Mouse (Mus musculus) hindbrain, embryonic 13.5 days (tissue): ENCODE data around the gene Epo. TPM values are rescaled to one million over a fixed set of nuclear protein-coding genes. Genes with fewer than 3 reads are reported as not detected.

Experiments used
- ATAC-seq: fragments of 200-750 bp; cut with Nextera tagmentation; 2 replicates; pipeline ENCODE4 v1.8.0; 2017; ENCODE audit warnings: moderate TSS enrichment; ENCODE audit not compliant: low FRiP score
- H3K27ac ChIP-seq: fragments of 300-500 bp; sonication (generic); 2 replicates; pipeline ENCODE4 v1.5.1; 2015; ENCODE audit warnings: inconsistent platforms, mild to moderate bottlenecking, moderate library complexity
- H3K27me3 ChIP-seq: fragments of 300-500 bp; sonication (generic); 2 replicates; pipeline ENCODE4 v1.6.1; 2015; ENCODE audit warnings: mild to moderate bottlenecking, inconsistent platforms
- H3K36me3 ChIP-seq: fragments of 300-500 bp; sonication (generic); 2 replicates; pipeline ENCODE4 v1.6.1; 2015; ENCODE audit warnings: mild to moderate bottlenecking, inconsistent platforms
- H3K4me1 ChIP-seq: fragments of 300-500 bp; sonication (generic); replicated peaks from 2 replicates; pipeline ENCODE4 v1.6.1; 2015; ENCODE audit warnings: inconsistent platforms
- H3K4me2 ChIP-seq: fragments of 300-500 bp; sonication (generic); 2 replicates; pipeline ENCODE4 v1.6.1; 2015; ENCODE audit warnings: inconsistent platforms, mild to moderate bottlenecking, moderate library complexity
- H3K4me3 ChIP-seq: fragments of 300-500 bp; sonication (generic); 2 replicates; pipeline ENCODE4 v1.5.1; 2015; ENCODE audit warnings: mild to moderate bottlenecking, inconsistent platforms
- H3K9ac ChIP-seq: fragments of 300-500 bp; sonication (generic); 2 replicates; pipeline ENCODE4 v1.6.1; 2015; ENCODE audit warnings: mild to moderate bottlenecking, inconsistent platforms
- H3K9me3 ChIP-seq: fragments of 300-500 bp; sonication (generic); 2 replicates; pipeline ENCODE4 v1.6.1; 2016; ENCODE audit warnings: inconsistent platforms
- WGBS: fragments of 180-500 bp; shearing (Covaris S2); methylation state at CpG from one replicate; pipeline ENCODE4 v1.1.7; 2015; 5-methylcytosine and 5-hydroxymethylcytosine counted together
- microRNA-seq: library from miRNA; unstranded; fragments of <30 nt; microRNA quantifications from one replicate; pipeline ENCODE4, GENCODE M21; 2016
- polyA plus RNA-seq: library from polyadenylated mRNA; unstranded; fragments of >200 nt; fragmentation: Nextera tagmentation; extraction: Ambion mirVana; gene quantifications from 2 replicates; pipeline ENCODE4 v1.2.1, GENCODE M21; 2015

Epo gene
- polyA plus RNA-seq, 1 experiment from 2014 or later, result not detected

DNA sequence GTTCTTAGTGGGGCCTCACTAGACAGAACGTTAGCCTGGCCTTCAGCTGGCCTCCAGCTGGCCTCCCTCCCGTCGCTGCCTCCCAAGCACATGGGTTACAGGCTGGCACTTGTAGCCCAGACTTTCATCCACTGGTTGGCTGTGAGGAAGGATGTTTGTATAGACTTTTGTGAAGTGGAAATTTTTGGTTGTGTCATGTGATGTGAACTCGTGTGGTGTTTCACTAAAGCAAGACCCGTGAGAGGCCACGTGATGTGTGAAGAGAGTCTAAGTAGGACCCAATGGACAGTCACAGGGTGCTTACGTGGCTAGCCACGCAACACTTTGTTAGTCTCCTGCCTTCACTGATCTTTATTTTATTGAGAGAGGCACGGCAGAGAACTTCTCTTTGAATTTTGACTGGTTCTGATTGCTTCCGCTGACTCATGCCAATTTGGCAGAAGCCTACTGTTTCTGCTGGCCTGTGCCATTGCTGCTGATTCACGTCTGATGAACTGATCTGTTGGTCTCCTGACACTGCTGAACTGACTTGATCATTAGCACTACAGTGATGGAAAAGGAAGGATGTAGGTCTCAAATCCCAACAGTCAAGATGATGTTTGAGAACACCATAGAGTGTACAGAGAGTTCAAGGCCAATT is 92.7 kb downstream of the Epo start:
- no peak overlapping the region for H3K4me3 ChIP-seq
- no peaks in the 10 kb centered on the region for H3K4me1 ChIP-seq
- H3K27ac ChIP-seq, result no peak overlapping the region
- no peaks in the 10 kb centered on the region for H3K9me3 ChIP-seq
- H3K27me3 ChIP-seq, result 0 out of 2 replicates have a peak, but pooled peaks cover 3% of the 10 kb centered on the region
- WGBS, result 85% methylated on average over 11 of the region's 11 CpGs
- no peak overlapping the region for H3K4me2 ChIP-seq
- no peak overlapping the region for H3K9ac ChIP-seq
- no peak for ATAC-seq
- H3K36me3 ChIP-seq, result no peaks in the 10 kb centered on the region

DNA sequence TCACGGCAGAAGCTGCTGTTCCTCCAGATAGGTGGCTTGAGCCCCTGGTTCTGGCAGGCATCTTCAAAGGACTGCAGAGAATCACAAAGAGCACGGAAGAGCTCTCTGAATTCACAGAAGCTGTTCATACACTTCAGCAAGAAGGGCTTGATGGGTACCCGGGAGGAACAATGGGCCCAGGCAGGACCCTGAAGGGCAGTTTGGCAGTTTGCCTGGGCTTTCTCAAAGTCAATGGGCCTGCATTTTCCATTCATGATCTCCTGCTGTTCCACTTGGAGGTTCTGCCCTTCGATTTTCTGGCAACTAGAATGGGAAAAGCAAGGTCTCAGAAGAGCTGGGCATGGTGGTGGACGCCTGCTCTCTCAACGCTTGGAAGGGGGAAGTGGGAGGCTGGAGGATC is 99.2 kb downstream of the Epo start:
- H3K27ac ChIP-seq, result no peak overlapping the region
- 0 out of 2 replicates have a peak, but pooled peaks cover 3% of the 10 kb centered on the region for H3K27me3 ChIP-seq
- H3K4me1 ChIP-seq, result peaks cover 5% of the 10 kb centered on the region; the same call in 1 of the 2 replicates
- WGBS, result 37% methylated on average over 6 of the region's 6 CpGs
- ATAC-seq, result no peak
- H3K36me3 ChIP-seq, result no peaks in the 10 kb centered on the region
- no peaks in the 10 kb centered on the region for H3K9me3 ChIP-seq
- no peak overlapping the region for H3K4me3 ChIP-seq
- H3K4me2 ChIP-seq, result no peak overlapping the region
- H3K9ac ChIP-seq, result no peak overlapping the region

Small RNA genes lying within 50 kb of the gene (microRNA-seq; reads per million reads assigned to microRNA genes)
- gene Mir6418, result 1.6 reads per million

Other genes starting within 250 kb of the Epo start
- gene Ache, start 245.7 kb downstream of the Epo start, polyA plus RNA-seq, result 22.2 and 23.8 TPM in 2 replicates
- 12.9 and 14.1 TPM in 2 replicates for gene Ufsp1, start 238.6 kb downstream of the Epo start, polyA plus RNA-seq
- gene Srrt, start 225.6 kb downstream of the Epo start, polyA plus RNA-seq, result 105 and 113 TPM in 2 replicates
- gene Trip6, start 218.8 kb downstream of the Epo start, polyA plus RNA-seq, result 19.2 and 20.0 TPM in 2 replicates
- gene Slc12a9, start 199.6 kb downstream of the Epo start, polyA plus RNA-seq, result 25.8 and 27.4 TPM in 2 replicates
- gene Ephb4, start 183.1 kb downstream of the Epo start, polyA plus RNA-seq, result 9.2 and 9.4 TPM in 2 replicates
- 0.06 and 0.08 TPM in 2 replicates for gene Zan, start 56.2 kb downstream of the Epo start, polyA plus RNA-seq
- gene Pop7, start 30.7 kb downstream of the Epo start, polyA plus RNA-seq, result 82.2 and 85.1 TPM in 2 replicates
- gene Gigyf1, start 14.7 kb downstream of the Epo start, polyA plus RNA-seq, result 17.9 and 19.5 TPM in 2 replicates
- 529 and 536 TPM in 2 replicates for gene Gnb2, start 268 bp upstream of the Epo start, polyA plus RNA-seq
- 256 and 271 TPM in 2 replicates for gene Actl6b, start 20.3 kb upstream of the Epo start, polyA plus RNA-seq
- 3.4 and 3.8 TPM in 2 replicates for gene Tfr2, start 36.6 kb upstream of the Epo start, polyA plus RNA-seq
- 49.1 and 49.6 TPM in 2 replicates for gene Mospd3, start 67.8 kb upstream of the Epo start, polyA plus RNA-seq
- gene Pcolce, start 80.5 kb upstream of the Epo start, polyA plus RNA-seq, result 22.8 and 26.4 TPM in 2 replicates
- gene Fbxo24, start 95.8 kb upstream of the Epo start, polyA plus RNA-seq, result 0.17 and 0.21 TPM in 2 replicates
- 19.9 and 23.4 TPM in 2 replicates for gene Lrch4, start 95.9 kb upstream of the Epo start, polyA plus RNA-seq
- gene Gm20605, start 95.9 kb upstream of the Epo start, polyA plus RNA-seq, result 7.9 and 8.9 TPM in 2 replicates
- 4.8 and 5.2 TPM in 2 replicates for gene Sap25, start 108.1 kb upstream of the Epo start, polyA plus RNA-seq
- 0.09 and 0.16 TPM in 2 replicates for gene Irs3, start 112.5 kb upstream of the Epo start, polyA plus RNA-seq
- 15.6 and 16.4 TPM in 2 replicates for gene Agfg2, start 151.5 kb upstream of the Epo start, polyA plus RNA-seq
- gene Nyap1, start 208.4 kb upstream of the Epo start, polyA plus RNA-seq, result 32.9 and 34.1 TPM in 2 replicates
- 61.1 and 62.5 TPM in 2 replicates for gene Tsc22d4, start 212.5 kb upstream of the Epo start, polyA plus RNA-seq
- 40.6 and 44.1 TPM in 2 replicates for gene Ppp1r35, start 245.6 kb upstream of the Epo start, polyA plus RNA-seq